Mouse (Mus musculus): ENCODE data around the gene Ulk4. TPM values are rescaled to one million over a fixed set of nuclear protein-coding genes. Genes with fewer than 3 reads are reported as not detected.

Gene Ulk4
- total and polyA plus RNA-seq, 3 experiments = 26.6 to 31.1 TPM; not detected in 1

DNA sequence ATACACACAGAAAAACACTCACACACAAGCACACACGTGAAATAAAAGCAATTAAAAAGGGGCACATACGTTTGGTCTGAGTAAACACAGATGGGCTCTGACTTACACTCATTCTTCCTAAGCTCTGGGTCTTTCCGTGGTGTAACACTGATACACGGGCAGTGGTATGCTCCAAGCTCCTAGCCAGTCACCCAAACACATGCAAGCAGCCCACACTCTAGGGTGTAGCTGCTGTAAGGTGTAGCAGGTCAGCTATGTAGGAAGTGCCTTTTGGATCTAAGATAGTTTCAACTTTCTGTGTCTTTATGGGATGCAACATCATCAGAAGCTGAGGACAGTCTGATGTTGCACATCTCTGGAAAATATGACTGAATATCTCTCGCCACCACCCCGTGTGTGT is 241.7 kb downstream of the Ulk4 start (continued):
- no peak for TF ChIP-seq POLR2A (IDR thresholded peaks at IDR 0.05; ENCODE audit: control insufficient read depth in 1 of 2, insufficient read depth in 1 of 2, low read depth in 1 of 2, low read length in 2 of 2, poor library complexity in 1 of 2)

DNA sequence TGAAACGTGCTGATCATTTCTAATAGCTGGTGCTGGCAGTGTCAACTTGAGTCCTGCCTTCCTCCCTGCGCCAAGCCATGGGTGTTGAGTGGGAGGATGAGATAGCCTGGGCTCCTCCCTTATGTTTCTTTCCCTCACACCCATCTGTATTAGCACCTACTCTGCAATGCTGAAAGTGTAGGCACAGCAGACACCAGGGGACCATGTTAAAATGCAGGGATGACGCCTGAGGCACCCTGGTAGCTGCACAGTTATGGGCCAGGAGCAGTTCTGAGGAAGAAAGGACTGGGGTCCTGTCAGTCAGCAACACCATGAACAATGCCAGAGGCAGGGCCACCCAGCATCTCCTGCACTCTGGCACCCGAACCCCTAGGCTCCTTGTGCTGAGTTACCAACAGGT is 243.4 kb downstream of the Ulk4 start:
- H3K36me3 ChIP-seq (ENCODE audit: control insufficient read depth in 1 of 2, insufficient read depth in 2 of 2, low read length in 2 of 2) = no peaks in the 10 kb centered on the region
- no peak overlapping the region for H3K27ac ChIP-seq (ENCODE audit: control insufficient read depth, low read depth, low read length)
- no peak for TF ChIP-seq ZKSCAN1 (IDR thresholded peaks at IDR 0.05; ENCODE audit: low read depth, low read length)
- no peak for TF ChIP-seq SIN3A (IDR thresholded peaks at IDR 0.05; ENCODE audit: low read length)
- TF ChIP-seq ELF1 (IDR thresholded peaks at IDR 0.05; ENCODE audit: low read depth, low read length) = no peak
- no peak for TF ChIP-seq HCFC1 (IDR thresholded peaks at IDR 0.05; ENCODE audit: low read depth, low read length)
- no peak for TF ChIP-seq MEF2A (IDR thresholded peaks at IDR 0.05; ENCODE audit: extremely low read depth, insufficient replicate concordance, low read depth, low read length, poor library complexity, severe bottlenecking)
- no peak for TF ChIP-seq CTCF (IDR thresholded peaks at IDR 0.05 in 2 of 3, conservative IDR thresholded peaks at IDR 0.05 in 1 of 3; ENCODE audit: control insufficient read depth in 1 of 3, insufficient read depth in 1 of 3, low read depth in 2 of 3, low read length in 3 of 3, poor library complexity in 1 of 3, severe bottlenecking in 1 of 3)
- no peak for TF ChIP-seq CHD2 (IDR thresholded peaks at IDR 0.05; ENCODE audit: low read length)
- no peaks in the 10 kb centered on the region for H3K9me3 ChIP-seq (replicated peaks; ENCODE audit: insufficient read depth, low read length)
- H3K4me3 ChIP-seq (ENCODE audit: control insufficient read depth in 1 of 2, insufficient read depth in 1 of 2, low read depth in 2 of 2, low read length in 2 of 2) = no peak overlapping the region
- no peak for DNase-seq (ENCODE audit: low read depth, low spot score)
- H3K4me1 ChIP-seq (ENCODE audit: control insufficient read depth in 1 of 2, insufficient read depth in 2 of 2, low read length in 2 of 2) = no peaks in the 10 kb centered on the region
- H3K79me2 ChIP-seq (ENCODE audit: control insufficient read depth, insufficient read depth, low read length, poor library complexity) = no peaks in the 10 kb centered on the region
- H3K27me3 ChIP-seq (ENCODE audit: control insufficient read depth in 1 of 2, insufficient read depth in 2 of 2, low read length in 2 of 2) = no peaks in the 10 kb centered on the region
- H3K9ac ChIP-seq (ENCODE audit: control insufficient read depth, low read depth, low read length, poor library complexity, severe bottlenecking) = no peak overlapping the region

DNA sequence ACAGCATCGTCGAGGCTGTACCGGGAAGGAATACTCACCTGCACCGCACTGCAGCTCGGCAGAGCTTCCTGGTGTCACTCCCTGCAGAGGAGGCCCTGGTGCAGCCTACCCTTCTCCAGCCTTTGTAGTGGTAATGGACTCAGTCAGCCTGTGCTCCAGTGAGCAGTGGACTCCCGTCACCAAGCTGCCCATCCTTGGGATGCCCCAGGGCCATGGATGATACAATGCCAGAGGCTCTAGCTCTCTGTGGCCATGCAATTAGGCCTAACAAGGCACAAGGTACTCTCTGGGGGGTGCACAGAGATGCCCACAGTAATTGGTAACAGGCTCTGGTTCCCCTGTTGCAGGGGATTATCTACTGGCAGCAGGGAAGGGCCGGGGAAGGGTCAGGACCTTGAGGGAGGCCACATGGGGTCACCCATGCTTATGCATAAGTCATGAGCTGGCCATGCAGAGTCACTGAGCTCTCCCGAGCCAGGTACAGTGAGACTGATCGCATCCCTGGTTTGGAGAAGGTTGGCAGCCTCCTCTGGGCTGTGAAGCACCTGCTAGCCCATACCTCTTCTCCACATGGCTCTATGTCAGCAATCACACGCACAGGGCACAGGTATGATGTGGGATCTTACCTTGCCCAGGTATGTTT is 244.6 kb downstream of the Ulk4 start:
- Histone ChIP-seq H3K9me3 (replicated peaks; ENCODE audit: insufficient read depth, low read length) (no peaks in the 10 kb centered on the region), H3K4me3 (ENCODE audit: control insufficient read depth in 1 of 2, insufficient read depth in 1 of 2, low read depth in 2 of 2, low read length in 2 of 2) (no peak overlapping the region), H3K36me3 (ENCODE audit: control insufficient read depth in 1 of 2, insufficient read depth in 2 of 2, low read length in 2 of 2) (no peaks in the 10 kb centered on the region), H3K9ac (ENCODE audit: control insufficient read depth, low read depth, low read length, poor library complexity, severe bottlenecking) (no peak overlapping the region), H3K27me3 (ENCODE audit: control insufficient read depth in 1 of 2, insufficient read depth in 2 of 2, low read length in 2 of 2) (no peaks in the 10 kb centered on the region), H3K4me1 (ENCODE audit: control insufficient read depth in 1 of 2, insufficient read depth in 2 of 2, low read length in 2 of 2) (no peaks in the 10 kb centered on the region), H3K79me2 (ENCODE audit: control insufficient read depth, insufficient read depth, low read length, poor library complexity) (no peaks in the 10 kb centered on the region), H3K27ac (ENCODE audit: control insufficient read depth, low read depth, low read length) (no peak overlapping the region)
- TF ChIP-seq JUND (IDR thresholded peaks at IDR 0.05; ENCODE audit: low read depth, low read length) (no peak), SIN3A (IDR thresholded peaks at IDR 0.05; ENCODE audit: low read length) (no peak), HCFC1 (IDR thresholded peaks at IDR 0.05; ENCODE audit: low read depth, low read length) (no peak), GABPA (IDR thresholded peaks at IDR 0.05; ENCODE audit: low read depth, low read length) (no peak), TCF12 (IDR thresholded peaks at IDR 0.05; ENCODE audit: low read depth, low read length) (no peak), NRF1 (IDR thresholded peaks at IDR 0.05; ENCODE audit: insufficient read depth, low read depth, low read length, poor library complexity, severe bottlenecking) (no peak), USF2 (IDR thresholded peaks at IDR 0.05; ENCODE audit: borderline replicate concordance in 1 of 2, insufficient read depth in 1 of 2, low read depth in 1 of 2, low read length in 2 of 2) (no peak), EP300 (IDR thresholded peaks at IDR 0.05; ENCODE audit: low read depth in 1 of 2, low read length in 2 of 2) (no peak), NELFE (IDR thresholded peaks at IDR 0.05; ENCODE audit: low read depth, low read length) (no peak), GATA1 (IDR thresholded peaks at IDR 0.05; ENCODE audit: low read depth, low read length) (no peak), ZMIZ1 (IDR thresholded peaks at IDR 0.05; ENCODE audit: low read depth, low read length) (no peak), ZC3H11A (IDR thresholded peaks at IDR 0.05; ENCODE audit: low read depth, low read length) (no peak), RCOR1 (IDR thresholded peaks at IDR 0.05; ENCODE audit: low read depth, low read length) (no peak), MEF2A (IDR thresholded peaks at IDR 0.05; ENCODE audit: extremely low read depth, insufficient replicate concordance, low read depth, low read length, poor library complexity, severe bottlenecking) (no peak), TBP (IDR thresholded peaks at IDR 0.05; ENCODE audit: low read depth, low read length) (no peak), CHD1 (IDR thresholded peaks at IDR 0.05; ENCODE audit: low read depth, low read length) (no peak), MXI1 (IDR thresholded peaks at IDR 0.05; ENCODE audit: low read depth, low read length) (no peak), SMC3 (IDR thresholded peaks at IDR 0.05; ENCODE audit: low read depth, low read length) (no peak), E2F4 (IDR thresholded peaks at IDR 0.05; ENCODE audit: borderline replicate concordance, low read depth, low read length) (no peak), POLR2A (IDR thresholded peaks at IDR 0.05; ENCODE audit: control insufficient read depth in 1 of 2, insufficient read depth in 1 of 2, low read depth in 1 of 2, low read length in 2 of 2, poor library complexity in 1 of 2) (no peak)
- no peak for DNase-seq (ENCODE audit: low read depth, low spot score)
